Mouse (Mus musculus) C2C12 (cell line): ENCODE measurements around the gene Grin2a. TPM values are rescaled to one million over a fixed set of nuclear protein-coding genes. Genes with fewer than 3 reads are reported as not detected.

Experiments
- H3K27me3 ChIP-seq: one replicate; pipeline ENCODE4 v1.6.1; 2011; ENCODE audit not compliant: control insufficient read depth, insufficient read depth, insufficient read length
- H3K36me3 ChIP-seq: one replicate; pipeline ENCODE4 v1.6.1; 2011; ENCODE audit not compliant: control insufficient read depth, insufficient read depth
- H3K4me3 ChIP-seq: one replicate; pipeline ENCODE4 v1.5.1; 2011; ENCODE audit warnings: mild to moderate bottlenecking, control low read depth; ENCODE audit not compliant: poor library complexity, insufficient read depth, severe bottlenecking
- H3K79me2 ChIP-seq: one replicate; pipeline ENCODE4 v1.6.1; 2011; ENCODE audit not compliant: control insufficient read depth, insufficient read depth
- H3K79me3 ChIP-seq: one replicate; pipeline ENCODE4 v1.6.1; 2011; ENCODE audit warnings: low read depth, control low read depth
- H3ac ChIP-seq: one replicate; pipeline ENCODE3; 2011; ENCODE audit warnings: low read depth; ENCODE audit not compliant: control insufficient read depth, insufficient read length
- CEBPB ChIP-seq: IDR thresholded peaks from one replicate; pipeline ENCODE4 v1.6.1; 2011; ENCODE audit warnings: low read depth, mild to moderate bottlenecking, control low read depth, moderate library complexity
- CTCF ChIP-seq: IDR thresholded peaks from one replicate; pipeline ENCODE4 v1.5.1; 2011; ENCODE audit not compliant: control insufficient read depth, insufficient read depth, insufficient read length
- FOSL1 ChIP-seq: IDR thresholded peaks from one replicate; pipeline ENCODE4 v1.8.0; 2011; ENCODE audit warnings: mild to moderate bottlenecking, low read length; ENCODE audit not compliant: poor library complexity, insufficient read depth, severe bottlenecking
- MAX ChIP-seq: IDR thresholded peaks from one replicate; pipeline ENCODE4 v1.6.1; 2011; ENCODE audit warnings: mild to moderate bottlenecking, control low read depth
- MYOD1 ChIP-seq: IDR thresholded peaks from one replicate; pipeline ENCODE4 v1.6.1; 2011; ENCODE audit warnings: low read depth; ENCODE audit not compliant: control insufficient read depth, insufficient read length
- MYOG ChIP-seq: IDR thresholded peaks from one replicate; pipeline ENCODE4 v1.6.1; 2011; ENCODE audit not compliant: control insufficient read depth, insufficient read length; ENCODE audit errors: extremely low read depth
- USF1 ChIP-seq: IDR thresholded peaks from one replicate; pipeline ENCODE4 v1.6.1; 2011; ENCODE audit warnings: low read depth, mild to moderate bottlenecking, control low read depth, moderate library complexity
- polyA plus RNA-seq: library from polyadenylated mRNA; unstranded; fragments of >200 nt; fragmentation: generic; extraction: Trizol; gene quantifications from one replicate; pipeline ENCODE4 v1.2.1, GENCODE M21; 2012; ENCODE audit warnings: missing spikeins

Grin2a gene
- polyA plus RNA-seq, 1 experiment, result 0.01 TPM

- no peak overlapping the region for H3ac ChIP-seq
- no peaks in the 10 kb centered on the region for H3K79me2 ChIP-seq
- H3K4me3 ChIP-seq, result no peak overlapping the region
- no peak for TF ChIP-seq MYOG
- no peak for TF ChIP-seq CTCF
- no peak for TF ChIP-seq CEBPB
- no peak for TF ChIP-seq FOSL1
- no peak for TF ChIP-seq USF1
- no peak for TF ChIP-seq MYOD1
- TF ChIP-seq MAX, result no peak
- no peaks in the 10 kb centered on the region for H3K27me3 ChIP-seq
- H3K79me3 ChIP-seq, result no peaks in the 10 kb centered on the region
- no peaks in the 10 kb centered on the region for H3K36me3 ChIP-seq
Observed at GRCm38 (mm10) chr16:9886155-9886554, 109.2 kb downstream of the Grin2a start.

- no peak for TF ChIP-seq MAX
- no peak for TF ChIP-seq MYOG
- TF ChIP-seq FOSL1, result no peak
- TF ChIP-seq USF1, result no peak
- no peak for TF ChIP-seq CTCF
- no peak for TF ChIP-seq MYOD1
- TF ChIP-seq CEBPB, result no peak
- no peak overlapping the region for H3ac ChIP-seq
- H3K27me3 ChIP-seq, result no peaks in the 10 kb centered on the region
- H3K4me3 ChIP-seq, result no peak overlapping the region
- H3K79me3 ChIP-seq, result no peaks in the 10 kb centered on the region
- no peaks in the 10 kb centered on the region for H3K36me3 ChIP-seq
- H3K79me2 ChIP-seq, result no peaks in the 10 kb centered on the region
Observed at GRCm38 (mm10) chr16:9884141-9884540, 111.2 kb downstream of the Grin2a start.

- Histone ChIP-seq H3K36me3 (no peaks in the 10 kb centered on the region), H3K27me3 (no peaks in the 10 kb centered on the region), H3K79me3 (no peaks in the 10 kb centered on the region), H3K79me2 (no peaks in the 10 kb centered on the region), H3ac (no peak overlapping the region), H3K4me3 (no peak overlapping the region)
- TF ChIP-seq CEBPB, result no peak
- no peak for TF ChIP-seq USF1
- no peak for TF ChIP-seq FOSL1
- no peak for TF ChIP-seq MAX
Observed at GRCm38 (mm10) chr16:9882420-9882819, 112.9 kb downstream of the Grin2a start.

- no peak overlapping the region for H3ac ChIP-seq
- no peak overlapping the region for H3K4me3 ChIP-seq
- no peaks in the 10 kb centered on the region for H3K79me3 ChIP-seq
- H3K36me3 ChIP-seq, result no peaks in the 10 kb centered on the region
- TF ChIP-seq USF1 (no peak), MYOD1 (no peak), FOSL1 (no peak), CTCF (no peak), MAX (no peak), MYOG (no peak), CEBPB (no peak)
- H3K27me3 ChIP-seq, result no peaks in the 10 kb centered on the region
- no peaks in the 10 kb centered on the region for H3K79me2 ChIP-seq
Observed at GRCm38 (mm10) chr16:9873001-9873400, 122.4 kb downstream of the Grin2a start.

- Histone ChIP-seq H3K4me3 (no peak overlapping the region), H3K79me2 (no peaks in the 10 kb centered on the region), H3K36me3 (no peaks in the 10 kb centered on the region), H3K79me3 (no peaks in the 10 kb centered on the region), H3K27me3 (no peaks in the 10 kb centered on the region), H3ac (no peak overlapping the region)
- TF ChIP-seq USF1 (no peak), MYOG (no peak), MAX (no peak), MYOD1 (no peak), FOSL1 (no peak), CTCF (no peak), CEBPB (no peak)
Observed at GRCm38 (mm10) chr16:9865710-9866109, 129.7 kb downstream of the Grin2a start.

GRCm38 (mm10) chr16:9865039-9865438 lies 130.3 kb downstream of the Grin2a start:
- no peak for TF ChIP-seq USF1
- TF ChIP-seq FOSL1, result no peak
- TF ChIP-seq MAX, result no peak
- TF ChIP-seq MYOG, result no peak
- TF ChIP-seq CEBPB, result no peak
- H3K79me3 ChIP-seq, result no peaks in the 10 kb centered on the region
- no peaks in the 10 kb centered on the region for H3K79me2 ChIP-seq
- no peaks in the 10 kb centered on the region for H3K27me3 ChIP-seq
- no peak overlapping the region for H3ac ChIP-seq
- H3K36me3 ChIP-seq, result no peaks in the 10 kb centered on the region
- H3K4me3 ChIP-seq, result no peak overlapping the region

GRCm38 (mm10) chr16:9857758-9858157 lies 137.6 kb downstream of the Grin2a start:
- Histone ChIP-seq H3K79me2 (no peaks in the 10 kb centered on the region), H3K79me3 (no peaks in the 10 kb centered on the region), H3ac (no peak overlapping the region), H3K4me3 (no peak overlapping the region), H3K27me3 (no peaks in the 10 kb centered on the region), H3K36me3 (no peaks in the 10 kb centered on the region)
- TF ChIP-seq MAX (no peak), MYOD1 (no peak), FOSL1 (no peak), CTCF (no peak), MYOG (no peak)
